Mouse (Mus musculus): Measurements from ENCODE around the gene Dusp7.

DNA sequence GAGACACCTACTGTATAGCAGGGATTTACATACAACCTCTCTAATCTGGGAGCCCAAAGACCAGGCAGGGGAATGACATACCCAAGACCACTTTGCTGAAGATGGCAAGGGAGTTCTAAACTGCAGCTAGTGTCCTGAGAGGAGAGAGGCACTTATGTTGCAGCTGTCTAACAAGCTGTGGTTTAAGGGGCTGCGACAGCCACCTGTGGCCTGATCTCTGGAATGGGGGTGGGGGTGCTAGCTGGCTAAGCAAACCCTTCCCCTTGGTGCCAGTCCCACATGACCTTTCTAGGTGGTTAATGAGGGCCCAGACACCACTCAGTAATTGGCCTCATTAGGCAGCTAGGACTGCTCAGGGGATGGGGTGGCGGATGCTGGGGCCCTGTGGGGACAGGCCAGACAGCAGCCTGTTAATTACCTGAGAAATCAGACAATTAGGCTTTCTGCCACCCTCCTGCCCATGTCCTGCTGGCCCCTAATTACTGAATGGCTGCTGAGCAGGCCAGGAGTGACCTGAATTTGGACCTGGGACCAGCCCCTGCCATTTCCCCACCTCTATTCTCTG, 41.7 kb downstream of the Dusp7 start:
- no peak for TF ChIP-seq CTCF (IDR thresholded peaks at IDR 0.05; ENCODE audit: low read depth, low read length)
- no peak for TF ChIP-seq POLR2A (IDR thresholded peaks at IDR 0.05; ENCODE audit: extremely low read depth, insufficient read depth, low read length)

Measured in liver, adult 2 months (tissue).